Comparison of ENCODE assay signal across 14 mouse cellular contexts in the genomic region with DNA sequence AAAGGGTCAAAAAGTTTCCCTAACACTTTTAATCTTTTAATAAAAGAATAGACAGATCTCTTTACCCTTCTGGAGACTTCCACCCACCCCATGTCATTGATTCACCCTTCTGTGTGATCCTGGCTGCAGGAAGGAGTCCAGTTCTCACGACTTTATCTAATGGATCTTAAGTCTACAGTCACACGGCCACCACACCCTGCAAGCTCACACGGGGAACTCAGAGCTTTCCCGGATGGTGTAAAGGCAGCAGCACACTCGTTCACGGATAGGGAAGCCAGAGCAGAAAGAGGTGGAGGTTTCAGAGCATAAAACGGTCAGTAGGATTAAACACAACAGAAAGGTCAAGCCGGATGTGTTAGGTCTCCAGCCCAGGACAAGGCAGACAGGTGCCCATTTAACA. TPM values are rescaled to one million over a fixed set of nuclear protein-coding genes. Genes with fewer than 3 reads are reported as not detected.
"Had no signal": no experiment of that assay in that cellular context is flagged by ENCODE, and none has a peak within 500 bp of the region (broad histone marks: within the 10 kb centered on the region; RNA-seq: fewer than 3 reads in every experiment).

No protein-coding gene starts in this region.

- DNase-seq: kidney, adult 11 months; kidney, adult 8-10 months; kidney, postnatal 10 days; left cerebral cortex, postnatal 4 days; liver, embryonic 13.5 days; lung, adult 2 months; lung, postnatal 14 days; lung, postnatal 4 days; midbrain, embryonic 14.5 days; thymus, postnatal 36 days had no signal

- H3K36me3 ChIP-seq: kidney, embryonic 15.5 days; liver, embryonic 13.5 days; neural tube, embryonic 13.5 days had no signal

- H3K9ac ChIP-seq: kidney, embryonic 15.5 days; liver, embryonic 13.5 days; neural tube, embryonic 13.5 days had no signal

- H3K9me3 ChIP-seq: kidney, embryonic 15.5 days; liver, embryonic 13.5 days; neural tube, embryonic 13.5 days had no signal

- H3K27ac ChIP-seq: kidney, embryonic 15.5 days; liver, embryonic 13.5 days; neural tube, embryonic 13.5 days had no signal

- H3K4me2 ChIP-seq: kidney, embryonic 15.5 days; liver, embryonic 13.5 days; midbrain, embryonic 11.5 days; neural tube, embryonic 13.5 days had no signal

- H3K4me3 ChIP-seq: kidney, embryonic 15.5 days; liver, embryonic 13.5 days; myocyte; neural tube, embryonic 13.5 days had no signal

RNA-seq across cellular contexts. Expression of gene Tmem30b, which starts 2.1 kb away (rescaled TPM):
- polyA plus RNA-seq: myocyte had no signal
